Mouse (Mus musculus) v-Abl transformed pro-B cells (cell line): ENCODE measurements at regions not wholly inside any gene's neighbourhood (a gene's known extent, or its start where the extent isn't known, plus 50 kb on each side); places are given as distances from the start of the nearest gene placed in this dataset.

ENCODE experiments used
- in situ Hi-C, 2 experiments: fragments of 400-800 bp; cut with MboI; formaldehyde crosslinking; loops; one replicate each; pipeline ENCODE4 v1.15.1; 2025; ENCODE audit not compliant: unreplicated experiment in 2 of 2

DNA sequence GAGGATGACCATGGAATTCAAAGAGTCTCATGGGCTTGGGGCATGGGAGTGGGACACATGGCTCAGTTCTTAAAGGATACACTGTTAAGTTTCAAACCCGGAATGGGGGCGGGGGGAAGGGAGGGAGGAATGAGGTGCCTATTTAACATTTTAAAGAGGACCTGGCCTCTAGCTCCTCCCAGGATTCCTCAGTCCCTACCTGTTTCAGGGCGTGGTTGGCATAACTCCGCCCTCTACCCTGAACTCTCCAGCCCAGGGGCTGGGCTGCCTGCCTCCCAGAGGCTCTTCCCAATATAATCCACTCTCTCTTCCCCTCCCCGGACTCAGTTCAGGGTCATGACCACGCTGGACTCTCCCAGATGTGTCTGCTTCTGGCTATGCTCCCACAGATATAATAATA lies 108.0 kb downstream of the 2410131K14Rik start:
- in situ Hi-C loops, result no loop called here

GRCm38 (mm10) chr5:118353689-118354088 lies 108.7 kb downstream of the 2410131K14Rik start:
- in situ Hi-C loops, result no loop called here

DNA sequence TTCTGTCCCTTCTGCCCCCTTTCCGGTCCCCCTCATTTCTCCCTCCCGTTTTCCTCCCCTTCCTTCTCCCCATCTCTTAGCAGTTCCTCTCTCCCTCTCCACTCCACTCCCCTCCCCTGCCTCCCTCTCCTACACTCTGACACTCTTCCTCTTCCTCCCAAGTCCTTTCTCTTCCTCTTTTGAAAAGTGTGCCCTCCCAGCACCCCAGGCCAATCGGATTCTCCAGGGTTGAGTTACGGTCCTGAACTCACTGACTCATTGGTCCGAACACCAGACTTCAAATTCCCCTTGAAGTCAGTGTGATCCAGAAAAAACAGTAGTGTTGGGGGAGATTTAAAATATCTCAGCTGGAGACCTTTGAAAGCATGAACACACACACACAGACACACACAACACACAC lies 109.1 kb downstream of the 2410131K14Rik start:
- in situ Hi-C loops, result no loop called here

DNA sequence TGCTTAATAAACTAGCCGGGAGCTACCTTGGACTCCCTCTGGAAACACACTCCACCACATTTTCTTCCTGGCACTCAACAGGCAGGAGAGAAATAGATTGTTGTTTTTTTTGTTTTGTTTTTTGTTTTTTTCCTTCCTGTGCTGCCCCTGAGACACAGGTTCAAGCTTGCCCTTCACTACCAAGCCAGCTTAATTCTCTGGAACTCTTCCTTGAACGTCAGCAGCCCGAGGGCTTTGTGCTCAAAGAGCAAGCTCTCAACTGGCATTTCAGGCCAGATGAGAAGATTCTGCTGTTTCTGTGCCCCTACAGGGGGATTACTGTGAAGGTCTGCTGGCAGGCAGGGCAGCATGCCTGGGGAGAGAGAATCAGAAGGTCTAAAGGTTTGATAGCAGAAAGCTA lies 109.8 kb downstream of the 2410131K14Rik start:
- in situ Hi-C loops, result no loop called here

DNA sequence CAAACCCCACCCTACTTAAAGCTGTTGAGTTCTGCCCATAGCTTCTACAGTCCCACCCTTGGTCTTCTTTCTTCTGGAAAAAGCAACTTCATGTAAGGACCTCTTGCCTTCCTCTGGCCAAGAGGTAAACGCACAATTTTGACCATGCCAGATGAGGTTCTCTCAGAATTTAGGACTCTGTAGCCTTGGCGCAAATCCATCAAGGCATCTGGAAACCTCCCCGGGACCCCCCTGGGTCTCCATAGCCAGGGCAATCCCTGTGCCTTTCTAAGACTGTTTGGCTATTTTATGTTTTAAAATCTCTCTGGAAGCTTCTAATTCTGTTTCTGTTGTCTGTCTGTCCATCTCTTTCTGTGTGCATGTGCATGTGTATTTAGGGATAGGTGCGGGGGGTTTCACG lies 110.3 kb downstream of the 2410131K14Rik start:
- in situ Hi-C loops, result no loop called here

DNA sequence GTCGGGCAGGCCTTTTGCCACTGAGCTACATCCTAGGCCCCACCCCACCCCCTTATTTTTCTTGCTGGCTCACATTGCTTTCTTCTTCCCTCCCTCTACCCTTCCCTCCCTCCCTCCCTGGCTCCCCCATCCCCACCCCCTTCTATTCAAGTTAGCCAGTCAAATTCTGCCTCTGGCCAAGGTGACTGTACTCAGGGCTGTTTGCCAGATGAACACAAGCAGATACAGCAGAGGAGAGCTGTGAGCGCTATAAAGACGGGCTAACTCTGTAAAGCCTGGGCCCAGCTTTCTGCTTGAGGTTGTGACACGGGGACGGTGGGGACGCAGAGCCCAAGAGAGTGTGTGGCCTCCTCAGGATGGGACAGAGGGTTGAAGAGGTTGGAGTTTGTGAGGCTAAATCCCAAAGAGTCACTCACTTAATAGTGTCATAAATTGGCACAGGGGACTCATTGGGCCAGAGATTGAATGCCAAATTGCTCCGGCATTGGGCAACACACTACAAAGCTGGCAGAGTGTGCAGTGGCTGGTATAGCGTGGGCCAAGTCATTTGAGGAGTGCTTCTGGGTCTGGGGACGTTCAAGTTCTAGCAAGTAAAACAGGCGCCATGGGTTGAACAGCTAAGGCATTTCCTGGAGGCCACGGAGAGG lies 110.8 kb downstream of the 2410131K14Rik start:
- in situ Hi-C loops, result no loop called here

GRCm38 (mm10) chr5:118359646-118360373 lies 114.8 kb downstream of the 2410131K14Rik start:
- in situ Hi-C loops, result loop anchor here in 1 of 2 experiments (5.0 kb wide), 1 partner anchor 33 kb away; no protein-coding TSS in a partner anchor

- in situ Hi-C loops, result loop anchor here in 1 of 2 experiments (5.0 kb wide), 1 partner anchor 33 kb away; no protein-coding TSS in a partner anchor
Measured at GRCm38 (mm10) chr5:118360374-118361064, 115.5 kb downstream of the 2410131K14Rik start.

GRCm38 (mm10) chr5:118361133-118361852 lies 116.3 kb downstream of the 2410131K14Rik start:
- in situ Hi-C loops, result loop anchor here in 1 of 2 experiments (5.0 kb wide), 1 partner anchor 34 kb away; no protein-coding TSS in a partner anchor

DNA sequence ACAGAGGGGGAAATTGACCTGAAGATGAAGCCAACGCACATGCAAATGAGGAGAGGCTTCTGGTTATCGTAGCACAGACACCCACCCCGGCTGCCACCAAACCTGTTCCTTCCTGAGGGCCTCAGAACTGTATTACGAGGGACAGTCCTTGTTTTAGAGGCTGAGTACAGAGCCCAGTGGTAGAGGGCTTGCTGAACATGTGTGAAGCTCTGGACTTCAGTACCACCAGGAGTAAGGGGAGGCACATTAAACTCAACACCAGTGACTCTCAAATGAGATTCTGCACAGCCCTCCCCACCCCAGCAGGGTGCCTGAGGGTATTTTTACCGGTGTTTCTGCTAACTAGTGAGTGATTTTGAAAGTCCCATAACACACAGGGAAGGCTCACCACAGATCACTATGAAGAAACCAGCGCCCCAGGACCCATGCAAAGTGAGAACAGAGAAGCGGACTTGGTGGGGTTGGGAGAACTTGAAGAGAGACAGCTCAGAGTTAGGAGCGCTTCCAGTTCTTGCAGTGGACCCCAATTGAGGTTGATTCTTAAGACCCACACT lies 116.9 kb downstream of the 2410131K14Rik start:
- in situ Hi-C loops, result loop anchor here in 1 of 2 experiments (5.0 kb wide), 1 partner anchor 35 kb away; no protein-coding TSS in a partner anchor

DNA sequence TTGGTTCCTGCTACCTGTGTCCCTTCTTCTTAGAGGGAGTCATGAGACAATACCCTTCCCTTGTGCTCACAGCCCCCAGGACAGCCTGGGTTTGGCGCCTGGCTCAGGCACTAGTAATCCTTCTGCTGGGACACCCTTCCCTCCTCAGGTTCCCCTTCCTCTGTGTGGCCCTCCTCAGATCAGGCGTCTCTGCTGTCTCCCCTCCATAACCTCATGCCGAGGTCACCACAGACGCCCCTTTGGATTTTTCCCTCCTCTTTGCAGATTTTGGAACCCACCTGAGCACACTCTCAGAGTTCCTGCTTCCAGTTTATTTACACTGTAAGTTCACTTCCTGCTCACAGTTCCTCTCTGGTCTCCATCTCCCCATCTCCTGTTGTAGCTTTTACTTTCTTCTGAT lies 117.7 kb downstream of the 2410131K14Rik start:
- in situ Hi-C loops, result loop anchor here in 1 of 2 experiments (5.0 kb wide), 1 partner anchor 35 kb away; no protein-coding TSS in a partner anchor

DNA sequence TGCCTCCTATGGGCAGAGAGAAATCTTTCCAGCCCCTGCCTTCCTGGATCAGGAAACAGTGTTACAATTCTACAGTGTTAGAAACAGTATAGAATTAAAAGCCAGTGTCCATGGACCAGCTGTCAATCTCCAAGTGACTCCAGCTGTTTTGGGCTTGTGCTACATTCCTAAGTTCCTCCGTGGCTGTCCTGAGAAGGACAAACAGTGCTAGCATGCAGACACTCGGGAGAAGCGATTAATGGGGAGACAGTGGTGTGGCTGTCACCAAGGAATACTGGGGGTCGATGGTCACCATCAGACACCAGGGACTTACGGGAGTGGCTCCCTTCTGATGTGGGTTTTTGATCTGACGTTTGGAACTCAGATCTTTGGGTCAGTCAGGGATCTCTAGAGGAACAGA lies 118.1 kb downstream of the 2410131K14Rik start:
- in situ Hi-C loops, result loop anchor here in 1 of 2 experiments (5.0 kb wide), 1 partner anchor 36 kb away; no protein-coding TSS in a partner anchor

GRCm38 (mm10) chr5:118364646-118365045 lies 119.6 kb downstream of the 2410131K14Rik start:
- in situ Hi-C loops, result loop anchor here in 1 of 2 experiments (5.0 kb wide), 1 partner anchor 37 kb away; no protein-coding TSS in a partner anchor

DNA sequence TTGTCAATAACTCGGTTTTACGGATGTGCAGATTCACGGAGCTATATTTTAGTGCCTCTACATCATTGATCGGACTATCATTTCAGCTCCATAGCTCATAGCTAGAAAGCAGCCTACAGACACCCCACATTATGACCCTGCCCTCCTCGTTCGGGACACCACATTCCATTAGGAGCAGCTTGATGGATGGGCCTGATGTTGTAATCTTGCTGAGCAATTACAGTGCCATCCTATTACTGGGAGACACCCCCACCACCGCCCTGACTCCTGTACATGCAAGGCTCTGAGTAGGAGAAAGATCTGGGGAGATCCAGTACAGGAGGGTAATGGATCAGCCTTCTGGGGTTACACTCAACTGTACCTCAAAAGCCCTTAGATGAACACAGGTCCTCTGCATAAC lies 120.2 kb downstream of the 2410131K14Rik start:
- in situ Hi-C loops, result no loop called here

- in situ Hi-C loops, result no loop called here
Measured at GRCm38 (mm10) chr5:118365651-118366050, 120.6 kb downstream of the 2410131K14Rik start.

- in situ Hi-C loops, result no loop called here
Measured at GRCm38 (mm10) chr5:118367047-118367446, 122.0 kb downstream of the 2410131K14Rik start.

DNA sequence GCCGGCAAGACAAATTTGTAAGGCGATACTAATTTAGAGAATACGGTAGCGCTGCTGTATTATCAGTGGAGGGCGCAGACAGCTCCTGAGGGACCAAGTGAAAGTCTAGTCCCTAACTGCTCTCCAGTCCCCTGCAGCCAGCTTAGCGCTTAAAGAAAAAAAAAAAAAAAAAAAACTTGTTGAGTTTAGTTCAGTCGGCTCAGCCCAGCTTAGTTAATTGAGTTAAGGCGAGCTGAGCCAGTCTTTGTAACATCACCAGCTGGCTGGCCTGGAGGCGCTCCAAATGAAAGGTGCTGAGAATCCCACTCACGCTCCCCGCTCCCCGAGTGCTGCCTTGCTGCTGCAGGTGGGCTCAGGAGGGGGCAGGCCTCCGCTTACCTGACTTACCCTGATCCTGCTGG lies 128.6 kb downstream of the 2410131K14Rik start:
- in situ Hi-C loops, result loop anchor here in 1 of 2 experiments (10.0 kb wide), 1 partner anchor 49 kb away; no protein-coding TSS in a partner anchor

DNA sequence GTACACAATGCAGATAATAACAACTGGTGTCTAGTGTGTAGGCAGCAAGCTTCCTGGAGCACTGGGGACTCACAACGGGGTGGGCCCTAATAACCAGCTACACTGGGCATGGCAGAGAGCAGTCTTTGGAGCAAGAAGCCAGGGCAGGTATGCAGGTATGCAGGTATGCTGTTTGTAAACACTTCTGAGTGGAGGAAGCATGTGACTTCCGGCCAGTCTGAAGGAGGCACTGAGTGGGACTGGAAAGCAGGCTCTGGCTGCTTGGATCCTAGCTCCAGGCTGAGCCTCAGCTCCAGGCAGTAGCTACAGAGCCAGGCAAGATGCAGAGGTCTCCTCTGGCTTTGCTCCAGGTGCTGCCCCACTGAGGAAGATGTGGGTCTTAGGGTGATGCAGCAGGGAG lies 129.9 kb downstream of the 2410131K14Rik start:
- in situ Hi-C loops, result loop anchor here (5.0 to 10.0 kb wide), 2 partner anchors 50 to 103 kb away; no protein-coding TSS in a partner anchor

GRCm38 (mm10) chr5:118375916-118376315 lies 130.9 kb downstream of the 2410131K14Rik start:
- in situ Hi-C loops, result loop anchor here (5.0 to 10.0 kb wide), 2 partner anchors 51 to 104 kb away; no protein-coding TSS in a partner anchor

DNA sequence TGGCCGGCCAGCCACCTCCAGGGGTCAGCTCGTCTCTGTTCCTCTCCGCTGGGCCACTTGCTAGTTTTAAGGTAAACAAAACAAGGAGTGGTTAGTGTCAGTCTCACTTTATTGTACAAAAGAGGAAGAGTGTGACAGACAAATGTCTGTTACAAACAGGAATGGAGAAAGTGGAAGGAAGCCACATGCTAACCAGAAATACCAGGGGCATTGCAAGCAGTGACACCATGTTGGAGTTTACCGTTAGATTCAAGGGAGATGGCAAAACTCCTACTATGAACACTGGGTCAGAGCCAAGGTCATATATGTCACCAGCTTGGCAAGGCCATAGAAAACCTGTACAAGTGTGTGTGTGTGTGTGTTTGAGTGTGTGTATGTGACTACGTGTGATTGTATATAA lies 131.5 kb downstream of the 2410131K14Rik start:
- in situ Hi-C loops, result loop anchor here (5.0 to 10.0 kb wide), 2 partner anchors 52 to 104 kb away; no protein-coding TSS in a partner anchor
